Mouse (Mus musculus): Measurements from ENCODE around the gene Nsun7.
A peak's percentile ranks its signal among the peaks of the same experiment; 100 is the strongest.
"Not testable (repeated sequence)": the region's sequence is repeated elsewhere in the genome, so short reads cannot be mapped to it uniquely, and the experiment has no call there.

The Nsun7 gene

GRCm38 (mm10) chr5:66259756-66260448 is at the start of gene Nsun7:
Gene Nsun7 (plus strand): TSS chr5:66259897.
- DNase-seq = peak; percentile 56 to 59

GRCm38 (mm10) chr5:66214395-66214935 is 45.2 kb upstream of the Nsun7 start:
- DNase-seq = no peak

GRCm38 (mm10) chr5:66215569-66216277 is 44.0 kb upstream of the Nsun7 start:
- no peak for DNase-seq

GRCm38 (mm10) chr5:66219692-66220091 is 40.0 kb upstream of the Nsun7 start:
- DNase-seq = no peak

- no peak for DNase-seq
Observed at GRCm38 (mm10) chr5:66220620-66221019, 39.1 kb upstream of the Nsun7 start.

GRCm38 (mm10) chr5:66222916-66223315 is 36.8 kb upstream of the Nsun7 start:
- no peak for DNase-seq

- DNase-seq = no peak
Observed at GRCm38 (mm10) chr5:66226526-66226925, 33.2 kb upstream of the Nsun7 start.

- DNase-seq = no peak
Observed at GRCm38 (mm10) chr5:66231660-66232269, 27.9 kb upstream of the Nsun7 start.

GRCm38 (mm10) chr5:66232456-66232855 is 27.2 kb upstream of the Nsun7 start:
- DNase-seq = no peak

GRCm38 (mm10) chr5:66241894-66242293 is 17.8 kb upstream of the Nsun7 start:
- no peak for DNase-seq

GRCm38 (mm10) chr5:66243467-66243866 is 16.2 kb upstream of the Nsun7 start:
- DNase-seq = no peak

GRCm38 (mm10) chr5:66244043-66244660 is 15.5 kb upstream of the Nsun7 start:
- no peak for DNase-seq

GRCm38 (mm10) chr5:66245958-66246497 is 13.7 kb upstream of the Nsun7 start:
- no peak for DNase-seq

- DNase-seq = no peak
Observed at GRCm38 (mm10) chr5:66253219-66253618, 6.5 kb upstream of the Nsun7 start.

- no peak for DNase-seq
Observed at GRCm38 (mm10) chr5:66255044-66255443, 4.7 kb upstream of the Nsun7 start.

GRCm38 (mm10) chr5:66259000-66259399 is 697 bp upstream of the Nsun7 start:
- no peak for DNase-seq

- DNase-seq = not testable (repeated sequence)
Observed at GRCm38 (mm10) chr5:66259431-66259755, 304 bp upstream of the Nsun7 start.

- no peak for DNase-seq
Observed at GRCm38 (mm10) chr5:66262475-66262874, 2.8 kb downstream of the Nsun7 start.

GRCm38 (mm10) chr5:66263398-66263797 is 3.7 kb downstream of the Nsun7 start:
- peak; percentile 9 to 23 for DNase-seq

GRCm38 (mm10) chr5:66269616-66270015 is 9.9 kb downstream of the Nsun7 start:
- DNase-seq = no peak

GRCm38 (mm10) chr5:66271141-66271540 is 11.4 kb downstream of the Nsun7 start:
- DNase-seq = no peak

- no peak for DNase-seq
Observed at GRCm38 (mm10) chr5:66274417-66274816, 14.7 kb downstream of the Nsun7 start.

- DNase-seq = no peak
Observed at GRCm38 (mm10) chr5:66279650-66280049, 20.0 kb downstream of the Nsun7 start.

All from cerebellum, postnatal 36 days (tissue).